Mouse (Mus musculus) spleen, postnatal 36 days (tissue): Measurements from ENCODE around the gene Hs3st4.

ENCODE experiments used
- DNase-seq, 2 experiments: peaks; one replicate each; pipeline ENCODE4 v3.0.0; 2022; ENCODE audit warnings: low spot score in 2 of 2, mixed read lengths in 1 of 2

Gene Hs3st4

GRCm38 (mm10) chr7:124136133-124136532 is 153.5 kb downstream of the Hs3st4 start:
- DNase-seq, result no peak

GRCm38 (mm10) chr7:124141229-124141628 is 158.6 kb downstream of the Hs3st4 start:
- DNase-seq, result no peak

GRCm38 (mm10) chr7:124150901-124151300 is 168.2 kb downstream of the Hs3st4 start:
- DNase-seq, result no peak

GRCm38 (mm10) chr7:124163301-124163700 is 180.6 kb downstream of the Hs3st4 start:
- no peak for DNase-seq

GRCm38 (mm10) chr7:124166229-124166628 is 183.6 kb downstream of the Hs3st4 start:
- DNase-seq, result no peak

- DNase-seq, result no peak
These were observed 186.1 kb downstream of the Hs3st4 start for GRCm38 (mm10) chr7:124168796-124169195.

- DNase-seq, result no peak
These were observed 187.3 kb downstream of the Hs3st4 start for GRCm38 (mm10) chr7:124170001-124170400.

- DNase-seq, result no peak
These were observed 189.3 kb downstream of the Hs3st4 start for GRCm38 (mm10) chr7:124171992-124172391.

- no peak for DNase-seq
These were observed 198.3 kb downstream of the Hs3st4 start for GRCm38 (mm10) chr7:124180926-124181325.

- no peak for DNase-seq
These were observed 202.0 kb downstream of the Hs3st4 start for GRCm38 (mm10) chr7:124184693-124185092.

GRCm38 (mm10) chr7:124198811-124199570 is 216.3 kb downstream of the Hs3st4 start:
- DNase-seq, result no peak

GRCm38 (mm10) chr7:124216921-124217320 is 234.3 kb downstream of the Hs3st4 start:
- no peak for DNase-seq

GRCm38 (mm10) chr7:124220556-124220955 is 237.9 kb downstream of the Hs3st4 start:
- no peak for DNase-seq

GRCm38 (mm10) chr7:124237896-124238670 is 255.4 kb downstream of the Hs3st4 start:
- DNase-seq, result no peak

GRCm38 (mm10) chr7:124239903-124240647 is 257.4 kb downstream of the Hs3st4 start:
- no peak for DNase-seq

- DNase-seq, result no peak
These were observed 267.2 kb downstream of the Hs3st4 start for GRCm38 (mm10) chr7:124249838-124250237.

GRCm38 (mm10) chr7:124250566-124250965 is 267.9 kb downstream of the Hs3st4 start:
- no peak for DNase-seq

- no peak for DNase-seq
These were observed 275.8 kb downstream of the Hs3st4 start for GRCm38 (mm10) chr7:124258419-124258818.

GRCm38 (mm10) chr7:124270734-124271133 is 288.1 kb downstream of the Hs3st4 start:
- DNase-seq, result no peak

GRCm38 (mm10) chr7:124289873-124290272 is 307.2 kb downstream of the Hs3st4 start:
- no peak for DNase-seq

- DNase-seq, result no peak
These were observed 336.8 kb downstream of the Hs3st4 start for GRCm38 (mm10) chr7:124319451-124319850.

GRCm38 (mm10) chr7:124335635-124336034 is 353.0 kb downstream of the Hs3st4 start:
- no peak for DNase-seq
